Mouse (Mus musculus): ENCODE data around the gene Scmh1.

GRCm38 (mm10) chr4:120405806-120406638 lies 941 bp downstream of the Scmh1 start:
- TF ChIP-seq CTCF (IDR thresholded peaks at IDR 0.05; ENCODE audit: low read depth, low read length) (no peak), POLR2A (IDR thresholded peaks at IDR 0.05; ENCODE audit: borderline replicate concordance, low read depth, low read length) (no peak)

Data from bone marrow macrophage, adult 2 months (primary cell).